Mouse (Mus musculus): ENCODE measurements at regions not wholly inside any gene's neighbourhood (a gene's known extent, or its start where the extent isn't known, plus 50 kb on each side); places are given as distances from the start of the nearest gene placed in this dataset.

DNA sequence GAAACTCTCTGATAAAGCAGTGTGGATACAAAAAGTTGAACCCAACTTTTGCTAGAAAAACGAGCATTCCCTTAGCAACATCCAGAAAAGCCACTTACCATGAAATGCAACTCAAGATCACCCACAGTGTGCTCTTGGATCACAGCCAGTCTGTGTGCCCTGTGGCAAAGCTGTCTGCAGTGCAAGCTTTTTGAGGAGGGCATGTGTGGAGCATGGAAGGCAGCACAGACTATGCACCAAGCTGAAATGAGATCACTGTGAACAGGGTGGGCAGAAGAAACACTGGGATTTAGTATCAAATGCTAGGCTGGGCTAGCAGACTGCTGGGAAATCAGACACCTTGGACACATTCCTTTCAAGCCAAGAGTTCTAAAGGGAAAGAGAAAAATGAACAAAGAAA is 162.4 kb downstream of the Sim1 start:
- no peak for ATAC-seq (replicated peaks in 1 of 2; ENCODE audit: insufficient read depth in 1 of 2, low FRiP score in 2 of 2, low TSS enrichment in 1 of 2, low read depth in 1 of 2, poor library complexity in 2 of 2, severe bottlenecking in 2 of 2)

DNA sequence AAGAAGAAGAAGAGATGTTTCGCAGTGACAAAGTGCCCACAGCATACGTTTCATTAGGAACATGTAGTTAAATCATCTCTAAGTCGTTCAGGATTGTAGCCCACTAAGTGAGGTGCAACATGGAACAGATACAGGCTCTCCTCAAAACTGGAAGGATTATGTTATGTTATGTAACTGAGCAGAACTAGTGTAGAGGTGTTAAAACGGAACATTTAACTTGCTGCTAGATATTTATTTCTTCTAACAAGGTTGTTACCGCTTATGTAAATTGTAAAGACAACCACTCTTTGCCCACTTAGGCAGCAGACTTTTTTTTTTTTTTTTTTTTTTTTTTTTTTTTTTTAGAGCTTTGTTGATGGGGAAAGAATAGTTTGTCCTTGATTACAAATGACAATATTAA is 163.8 kb downstream of the Sim1 start:
- ATAC-seq (replicated peaks in 1 of 2; ENCODE audit: insufficient read depth in 1 of 2, low FRiP score in 2 of 2, low TSS enrichment in 1 of 2, low read depth in 1 of 2, poor library complexity in 2 of 2, severe bottlenecking in 2 of 2) = no peak

GRCm38 (mm10) chr10:51101590-51101989 is 207.0 kb downstream of the Sim1 start:
- ATAC-seq (replicated peaks in 1 of 2; ENCODE audit: insufficient read depth in 1 of 2, low FRiP score in 2 of 2, low TSS enrichment in 1 of 2, low read depth in 1 of 2, poor library complexity in 2 of 2, severe bottlenecking in 2 of 2) = no peak

- no peak for ATAC-seq (replicated peaks in 1 of 2; ENCODE audit: insufficient read depth in 1 of 2, low FRiP score in 2 of 2, low TSS enrichment in 1 of 2, low read depth in 1 of 2, poor library complexity in 2 of 2, severe bottlenecking in 2 of 2)
Measured at GRCm38 (mm10) chr10:51151833-51152232, 257.3 kb downstream of the Sim1 start.

- no peak for ATAC-seq (replicated peaks in 1 of 2; ENCODE audit: insufficient read depth in 1 of 2, low FRiP score in 2 of 2, low TSS enrichment in 1 of 2, low read depth in 1 of 2, poor library complexity in 2 of 2, severe bottlenecking in 2 of 2)
Measured at GRCm38 (mm10) chr10:51153484-51153985, 259.0 kb downstream of the Sim1 start.

DNA sequence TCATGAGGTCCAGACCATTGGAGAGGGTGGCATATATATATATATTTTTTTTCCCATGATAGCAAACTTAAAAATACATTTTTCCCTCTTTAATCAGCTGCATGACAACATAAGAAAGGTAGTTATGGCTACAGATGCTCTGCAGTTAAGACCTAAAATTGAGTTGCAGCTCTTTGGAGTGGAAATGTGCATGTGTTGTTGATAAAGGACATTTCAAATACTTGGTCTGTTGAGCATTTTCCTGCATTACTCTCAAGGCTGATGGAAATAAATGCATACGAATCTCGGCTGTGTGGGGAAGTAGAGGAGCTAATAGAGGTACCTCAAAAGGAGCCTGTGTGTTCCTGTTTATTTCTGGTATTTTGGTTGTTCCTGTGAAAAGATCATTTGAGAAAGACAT is 259.5 kb downstream of the Sim1 start:
- ATAC-seq (replicated peaks in 1 of 2; ENCODE audit: insufficient read depth in 1 of 2, low FRiP score in 2 of 2, low TSS enrichment in 1 of 2, low read depth in 1 of 2, poor library complexity in 2 of 2, severe bottlenecking in 2 of 2) = no peak

GRCm38 (mm10) chr10:51154743-51155142 is 260.2 kb downstream of the Sim1 start:
- no peak for ATAC-seq (replicated peaks in 1 of 2; ENCODE audit: insufficient read depth in 1 of 2, low FRiP score in 2 of 2, low TSS enrichment in 1 of 2, low read depth in 1 of 2, poor library complexity in 2 of 2, severe bottlenecking in 2 of 2)

- no peak for ATAC-seq (replicated peaks in 1 of 2; ENCODE audit: insufficient read depth in 1 of 2, low FRiP score in 2 of 2, low TSS enrichment in 1 of 2, low read depth in 1 of 2, poor library complexity in 2 of 2, severe bottlenecking in 2 of 2)
Measured at GRCm38 (mm10) chr10:51173619-51174018, 279.1 kb downstream of the Sim1 start.

DNA sequence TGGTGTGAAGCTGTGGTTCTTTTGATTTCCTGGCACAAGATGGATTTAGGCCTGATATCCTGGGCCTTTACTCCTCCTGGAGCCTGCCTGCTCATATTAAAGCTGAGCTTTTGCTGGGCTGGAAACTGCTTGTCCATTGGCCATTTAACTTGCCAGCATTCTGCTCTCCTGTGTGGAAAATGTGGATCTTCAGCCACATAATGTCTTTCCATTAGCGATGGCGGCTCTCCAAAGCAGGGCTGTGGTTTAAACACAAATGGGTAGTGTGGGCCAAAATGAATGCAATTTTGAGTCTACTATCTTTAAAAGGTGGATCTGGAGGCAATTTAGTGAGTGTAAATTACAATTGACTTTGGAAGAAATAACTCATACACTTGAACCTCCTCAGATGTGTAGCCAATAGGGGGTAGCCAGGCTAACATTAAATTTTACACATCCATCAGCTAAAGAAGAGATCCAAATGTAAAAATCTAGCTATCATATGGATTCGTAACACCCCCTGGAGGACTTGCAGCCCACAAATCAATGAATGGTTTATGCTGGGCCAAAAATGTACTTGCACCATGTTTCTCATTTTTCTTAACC is 281.5 kb downstream of the Sim1 start:
- no peak for ATAC-seq (replicated peaks in 1 of 2; ENCODE audit: insufficient read depth in 1 of 2, low FRiP score in 2 of 2, low TSS enrichment in 1 of 2, low read depth in 1 of 2, poor library complexity in 2 of 2, severe bottlenecking in 2 of 2)

DNA sequence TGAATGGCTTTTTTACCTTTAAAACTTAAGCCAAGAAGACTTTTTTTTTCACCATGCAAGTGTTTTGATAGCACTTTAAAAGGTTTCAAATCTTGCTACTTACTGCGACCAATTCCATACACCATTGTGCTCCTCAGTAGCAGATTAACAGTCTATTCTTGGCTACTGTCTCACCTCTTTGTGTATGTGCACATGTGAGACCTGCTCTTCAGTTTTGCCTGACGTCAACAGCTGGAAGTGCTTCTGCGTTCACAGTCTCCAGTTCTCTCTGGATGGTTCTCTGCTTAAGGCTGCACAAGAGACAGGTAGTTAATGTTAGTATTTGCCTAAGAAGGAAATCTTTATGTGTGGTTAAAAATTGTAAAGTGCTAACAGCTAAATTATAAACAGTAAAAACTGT is 282.1 kb downstream of the Sim1 start:
- ATAC-seq (replicated peaks in 1 of 2; ENCODE audit: insufficient read depth in 1 of 2, low FRiP score in 2 of 2, low TSS enrichment in 1 of 2, low read depth in 1 of 2, poor library complexity in 2 of 2, severe bottlenecking in 2 of 2) = no peak

DNA sequence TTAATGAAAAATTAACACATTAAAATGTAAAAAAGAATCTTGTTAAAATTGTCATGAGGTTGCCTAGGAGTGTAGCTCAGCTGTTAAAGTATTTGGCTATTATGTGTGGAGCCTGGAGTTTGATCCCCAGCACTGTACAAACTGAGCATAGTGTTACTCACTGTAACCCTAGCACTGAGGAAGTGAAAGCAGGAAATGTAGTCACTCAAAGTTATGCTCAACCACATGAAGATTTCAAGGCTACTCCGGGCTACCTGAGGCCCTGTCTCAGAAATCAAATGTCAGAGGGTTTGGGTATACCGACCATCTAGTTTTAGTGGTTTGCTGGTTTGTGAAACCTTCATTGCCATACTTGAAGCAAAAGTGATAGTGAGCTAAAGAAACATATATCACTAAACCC is 287.2 kb downstream of the Sim1 start:
- no peak for ATAC-seq (replicated peaks in 1 of 2; ENCODE audit: insufficient read depth in 1 of 2, low FRiP score in 2 of 2, low TSS enrichment in 1 of 2, low read depth in 1 of 2, poor library complexity in 2 of 2, severe bottlenecking in 2 of 2)

DNA sequence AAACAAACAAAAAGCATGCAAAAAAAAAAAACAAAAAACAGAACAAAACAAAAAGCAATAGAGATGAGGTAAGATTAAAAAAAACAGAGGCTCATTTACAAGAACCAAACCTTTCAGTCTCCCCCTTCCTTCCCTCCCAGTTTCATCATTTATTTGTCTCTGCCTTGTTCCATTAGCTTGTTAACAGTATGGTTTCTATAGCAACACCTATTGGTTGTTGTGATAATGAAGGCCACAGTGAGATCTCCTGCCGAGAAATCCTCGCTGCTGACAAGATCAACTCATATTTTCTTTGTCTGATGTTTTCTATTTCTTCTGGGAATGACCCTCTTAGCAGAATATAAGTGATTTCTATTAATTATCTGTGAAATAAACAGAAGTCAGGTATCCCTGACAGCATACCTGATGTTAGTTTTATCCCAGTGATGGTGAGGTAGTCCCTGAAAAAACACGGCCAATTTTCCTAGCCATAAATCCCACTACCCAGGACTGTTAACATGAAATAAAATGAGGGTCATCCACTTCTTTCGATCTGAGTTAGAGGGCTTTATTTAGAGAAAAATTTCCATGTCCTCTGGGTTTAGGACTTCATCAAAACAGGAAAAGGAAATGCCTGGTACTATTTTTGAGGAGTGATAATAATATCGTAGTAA is 288.9 kb upstream of the Gm49339 start:
- no peak for ATAC-seq (replicated peaks in 1 of 2; ENCODE audit: insufficient read depth in 1 of 2, low FRiP score in 2 of 2, low TSS enrichment in 1 of 2, low read depth in 1 of 2, poor library complexity in 2 of 2, severe bottlenecking in 2 of 2)

DNA sequence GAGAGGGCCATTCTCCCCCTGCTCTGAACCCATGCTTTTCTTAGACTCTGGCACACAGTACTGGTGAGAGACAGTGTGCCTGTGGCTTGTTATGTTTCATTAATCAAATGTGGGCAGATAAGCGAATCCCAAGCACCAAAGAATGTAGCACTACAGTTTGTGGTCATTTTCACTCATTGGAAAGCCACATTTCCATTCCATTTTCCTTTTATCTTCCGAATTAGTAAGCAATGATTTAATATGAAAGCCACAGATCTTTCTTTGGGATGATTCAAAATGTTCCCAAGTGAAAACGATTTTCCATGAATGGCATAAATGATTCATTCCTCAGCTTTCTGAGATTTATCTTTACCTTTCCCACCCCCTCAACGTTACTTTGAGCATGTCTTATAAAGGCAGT is 260.9 kb upstream of the Gm49339 start:
- ATAC-seq (replicated peaks in 1 of 2; ENCODE audit: insufficient read depth in 1 of 2, low FRiP score in 2 of 2, low TSS enrichment in 1 of 2, low read depth in 1 of 2, poor library complexity in 2 of 2, severe bottlenecking in 2 of 2) = no peak

- ATAC-seq (replicated peaks in 1 of 2; ENCODE audit: insufficient read depth in 1 of 2, low FRiP score in 2 of 2, low TSS enrichment in 1 of 2, low read depth in 1 of 2, poor library complexity in 2 of 2, severe bottlenecking in 2 of 2) = no peak
Measured at GRCm38 (mm10) chr10:51233592-51233991, 246.8 kb upstream of the Gm49339 start.

DNA sequence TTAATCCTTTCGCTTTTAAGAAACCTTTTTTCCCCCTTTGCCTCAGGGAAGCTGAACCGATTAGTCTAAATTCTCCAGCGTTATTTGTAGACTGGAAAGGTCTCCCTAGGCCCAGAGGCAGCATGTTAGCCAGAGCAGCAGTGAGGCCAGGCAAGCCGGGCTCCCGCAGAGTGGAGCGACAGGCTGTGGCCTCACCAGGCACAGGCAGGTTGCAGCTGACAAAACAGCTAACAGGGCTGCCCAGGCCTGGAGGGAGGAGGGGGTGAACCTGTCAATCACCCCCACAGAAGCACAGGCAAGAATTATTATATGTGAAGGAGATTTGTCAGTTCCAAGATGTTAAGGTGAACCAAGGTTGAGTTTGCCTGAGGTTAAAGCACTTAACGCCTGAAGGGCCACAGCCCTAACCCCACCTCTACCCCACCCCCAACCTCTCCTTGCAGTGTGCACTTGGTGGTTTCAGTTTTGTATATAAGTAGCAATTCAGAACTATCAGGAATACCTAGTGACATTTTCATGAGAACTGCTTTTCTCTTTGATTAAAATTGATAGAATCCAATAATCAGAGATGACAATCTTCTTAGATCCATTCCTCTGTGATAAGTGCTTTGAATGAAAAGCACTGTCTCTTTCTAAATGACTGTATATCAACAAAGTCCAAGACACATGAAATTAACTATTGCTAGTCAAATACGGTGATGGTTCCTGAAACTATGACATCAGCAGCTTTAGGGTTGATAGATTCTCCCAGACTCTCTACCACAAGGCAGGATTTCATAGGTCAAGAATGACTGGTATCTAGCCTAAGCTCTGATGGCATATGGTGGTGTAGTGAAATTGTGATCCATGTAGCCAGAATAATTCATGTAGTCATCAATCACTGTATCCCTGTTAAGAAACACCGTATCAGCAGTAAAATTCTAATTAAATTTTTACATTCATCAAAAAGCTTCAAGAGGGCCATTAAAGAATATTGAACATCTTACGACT is 244.5 kb upstream of the Gm49339 start:
- peak; percentile 56 to 64; a peak in 3 of 4 replicates for ATAC-seq (replicated peaks in 1 of 2; ENCODE audit: insufficient read depth in 1 of 2, low FRiP score in 2 of 2, low TSS enrichment in 1 of 2, low read depth in 1 of 2, poor library complexity in 2 of 2, severe bottlenecking in 2 of 2)

DNA sequence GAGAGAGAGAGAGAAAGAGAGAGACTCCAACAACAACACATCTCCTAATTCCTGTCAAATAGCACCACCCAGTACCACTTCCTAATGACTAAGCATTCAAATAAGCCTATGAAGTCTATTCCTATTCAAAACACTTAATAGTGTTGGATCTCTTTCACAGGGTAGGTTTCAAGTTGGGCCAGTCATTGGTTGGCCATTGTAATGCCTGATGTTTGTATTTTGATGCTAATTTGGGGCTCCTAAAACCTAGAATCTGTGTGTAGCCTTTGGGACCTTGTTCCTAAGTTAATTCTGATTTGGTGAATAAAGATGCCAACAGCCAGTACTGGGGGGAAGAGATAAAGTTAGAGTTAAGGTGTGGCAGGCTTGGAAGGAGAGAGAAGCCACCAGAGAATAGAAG is 242.3 kb upstream of the Gm49339 start:
- no peak for ATAC-seq (replicated peaks in 1 of 2; ENCODE audit: insufficient read depth in 1 of 2, low FRiP score in 2 of 2, low TSS enrichment in 1 of 2, low read depth in 1 of 2, poor library complexity in 2 of 2, severe bottlenecking in 2 of 2)

- no peak for ATAC-seq (replicated peaks in 1 of 2; ENCODE audit: insufficient read depth in 1 of 2, low FRiP score in 2 of 2, low TSS enrichment in 1 of 2, low read depth in 1 of 2, poor library complexity in 2 of 2, severe bottlenecking in 2 of 2)
Measured at GRCm38 (mm10) chr10:51253439-51253838, 227.0 kb upstream of the Gm49339 start.

GRCm38 (mm10) chr10:51257587-51258049 is 222.8 kb upstream of the Gm49339 start:
- ATAC-seq (replicated peaks in 1 of 2; ENCODE audit: insufficient read depth in 1 of 2, low FRiP score in 2 of 2, low TSS enrichment in 1 of 2, low read depth in 1 of 2, poor library complexity in 2 of 2, severe bottlenecking in 2 of 2) = no peak
